Mouse (Mus musculus) heart, adult 11 months (tissue): ENCODE data around the gene Bsg.
"Not testable (repeated sequence)": the region's sequence is repeated elsewhere in the genome, so short reads cannot be mapped to it uniquely, and the experiment has no call there.

ENCODE experiments used
- DNase-seq: peaks from one replicate; pipeline ENCODE4 v3.0.0; 2022

Gene Bsg

GRCm38 (mm10) chr10:79682916-79683582 lies 21.2 kb upstream of the Bsg start:
- DNase-seq, result peak; percentile 98

GRCm38 (mm10) chr10:79683726-79684640 lies 20.3 kb upstream of the Bsg start:
- peak; percentile 98 for DNase-seq

GRCm38 (mm10) chr10:79684770-79685600 lies 19.3 kb upstream of the Bsg start:
- peak; percentile 92 for DNase-seq

- peak; percentile 87 for DNase-seq
These were observed 18.1 kb upstream of the Bsg start for GRCm38 (mm10) chr10:79686219-79686618.

GRCm38 (mm10) chr10:79686691-79687090 lies 17.6 kb upstream of the Bsg start:
- peak; percentile 98 for DNase-seq

- DNase-seq, result no peak
These were observed 16.8 kb upstream of the Bsg start for GRCm38 (mm10) chr10:79687513-79687912.

- no peak for DNase-seq
These were observed 15.6 kb upstream of the Bsg start, which contains the start of gene Gzmm for GRCm38 (mm10) chr10:79688720-79689119. Gene Gzmm, plus strand, starts transcription at chr10:79689020.

GRCm38 (mm10) chr10:79689178-79689577 lies 15.1 kb upstream of the Bsg start:
- no peak for DNase-seq

GRCm38 (mm10) chr10:79691986-79692548 lies 12.2 kb upstream of the Bsg start:
- no peak for DNase-seq

GRCm38 (mm10) chr10:79693580-79694378 lies 10.5 kb upstream of the Bsg start:
- peak; percentile 94 for DNase-seq

GRCm38 (mm10) chr10:79694379-79694655 lies 10.0 kb upstream of the Bsg start:
- DNase-seq, result peak; percentile 95

GRCm38 (mm10) chr10:79695231-79696128 lies 8.8 kb upstream of the Bsg start:
- DNase-seq, result peak; percentile 99

GRCm38 (mm10) chr10:79696129-79696651 lies 8.1 kb upstream of the Bsg start:
- DNase-seq, result peak; percentile 95

- DNase-seq, result peak; percentile 93
These were observed 6.4 kb upstream of the Bsg start for GRCm38 (mm10) chr10:79697916-79698315.

GRCm38 (mm10) chr10:79698459-79698858 lies 5.8 kb upstream of the Bsg start:
- DNase-seq, result no peak

- no peak for DNase-seq
These were observed 3.6 kb upstream of the Bsg start for GRCm38 (mm10) chr10:79700676-79701075.

- DNase-seq, result peak; percentile 99
These were observed 2.7 kb upstream of the Bsg start for GRCm38 (mm10) chr10:79701443-79702129.

GRCm38 (mm10) chr10:79702970-79703369 lies 1.3 kb upstream of the Bsg start:
- DNase-seq, result not testable (repeated sequence)

GRCm38 (mm10) chr10:79703541-79703940 lies 750 bp upstream of the Bsg start:
- no peak for DNase-seq

GRCm38 (mm10) chr10:79704970-79705360 lies 674 bp downstream of the Bsg start:
- no peak for DNase-seq
